In the genomic region with DNA sequence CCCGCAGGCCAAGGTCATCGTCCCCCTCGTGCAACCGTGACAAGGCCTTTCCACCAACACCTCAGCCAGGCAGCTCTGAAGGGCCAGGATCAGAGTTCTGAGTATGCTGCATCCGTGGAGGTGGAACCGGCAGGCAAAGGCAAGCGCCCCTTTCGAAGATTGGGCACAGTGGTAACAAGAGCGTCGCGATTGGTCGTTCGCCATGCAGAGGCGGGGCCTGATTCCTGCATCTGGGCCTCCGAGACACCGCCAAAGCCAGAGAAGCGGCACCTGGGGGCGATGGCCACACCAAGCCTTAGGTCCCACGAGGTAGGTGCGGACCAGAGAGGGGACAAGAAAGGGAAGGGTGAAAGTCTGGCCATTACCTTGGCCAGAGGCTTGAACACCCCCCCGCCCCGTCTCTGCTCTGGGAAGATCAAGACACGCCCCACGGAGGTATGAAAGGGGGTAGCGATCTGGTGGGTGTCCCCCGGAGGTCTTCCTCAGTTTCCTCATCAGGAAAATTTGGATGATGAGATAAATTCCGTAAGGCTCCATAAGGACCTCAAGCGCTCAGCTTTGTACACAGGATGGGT, we compare ENCODE assay signal across 8 mouse cellular contexts. TPM values are rescaled to one million over a fixed set of nuclear protein-coding genes. Genes with fewer than 3 reads are reported as not detected.
DNase-seq lines count a peak whose midpoint lies in the region; ATAC-seq and TF ChIP-seq lines count a peak whose summit lies in the region.

A gene (minus strand): TSS at position 99 of the 575 bp plus-strand sequence.

- no peak for TF ChIP-seq CTCF in lung, postnatal 0 days (IDR thresholded peaks at IDR 0.05)
- TF ChIP-seq CTCF in forebrain, postnatal 0 days (IDR thresholded peaks at IDR 0.05; ENCODE audit: low read depth) = no peak

- no peak within 1 kb of the TSS for H3K9ac ChIP-seq in lung, postnatal 0 days (replicated peaks; ENCODE audit: low read depth)
- peak within 1 kb of the TSS; percentile 67 for H3K9ac ChIP-seq in forebrain, postnatal 0 days
- peak within 1 kb of the TSS; percentile 48 for H3K9ac ChIP-seq in midbrain, embryonic 14.5 days (replicated peaks; ENCODE audit: low read length)

- no peaks in the 10 kb centered on the region for H3K9me3 ChIP-seq in lung, postnatal 0 days (ENCODE audit: low read length)
- H3K9me3 ChIP-seq in forebrain, postnatal 0 days (ENCODE audit: low read length) = no peaks in the 10 kb centered on the region
- no peaks in the 10 kb centered on the region for H3K9me3 ChIP-seq in midbrain, embryonic 14.5 days (ENCODE audit: control insufficient read depth, low read length)

- peaks cover 10% of the 10 kb centered on the region; the same call in 1 of the 2 replicates for H3K27me3 ChIP-seq in lung, postnatal 0 days (replicated peaks; ENCODE audit: insufficient read depth, low read length)
- peaks cover 3% of the 10 kb centered on the region; the same call in 1 of the 2 replicates for H3K27me3 ChIP-seq in forebrain, postnatal 0 days (ENCODE audit: insufficient read depth, low read length)
- H3K27me3 ChIP-seq in midbrain, embryonic 14.5 days (ENCODE audit: control insufficient read depth, insufficient read depth, low read length) = peaks cover 14% of the 10 kb centered on the region; the same call in 1 of the 2 replicates

- no peak within 1 kb of the TSS for H3K4me3 ChIP-seq in lung, postnatal 0 days (ENCODE audit: low read depth, low read length)
- peak within 1 kb of the TSS; percentile 56 for H3K4me3 ChIP-seq in forebrain, postnatal 0 days (ENCODE audit: low read depth, low read length)
- H3K4me3 ChIP-seq in midbrain, embryonic 14.5 days (replicated peaks; ENCODE audit: low read depth, low read length) = peak within 1 kb of the TSS; percentile 45

- peaks cover 3% of the 10 kb centered on the region; the same call in 1 of the 2 replicates for H3K4me1 ChIP-seq in lung, postnatal 0 days (ENCODE audit: insufficient read depth, low read depth, low read length)
- H3K4me1 ChIP-seq in forebrain, postnatal 0 days (ENCODE audit: insufficient read depth) = peaks cover 7% of the 10 kb centered on the region
- H3K4me1 ChIP-seq in midbrain, embryonic 14.5 days (ENCODE audit: control insufficient read depth, insufficient read depth, low read length) = peaks cover 12% of the 10 kb centered on the region

- no peak for DNase-seq in lung, postnatal 0 days (ENCODE audit: low spot score)
- DNase-seq in lung, adult 18-20 months = no peak
- peak; percentile 84 for DNase-seq in cerebellum, adult 9-11 months
- DNase-seq in forebrain, postnatal 0 days = peak; percentile 87
- peak; percentile 71 to 78 for DNase-seq in left cerebral cortex, adult 18-20 months (ENCODE audit: low spot score in 2 of 2)
- DNase-seq in midbrain, embryonic 14.5 days = peak; percentile 89
- DNase-seq in thymus, postnatal 0 days (ENCODE audit: low spot score) = peak; percentile 76
- DNase-seq in urinary bladder, postnatal 14 days (ENCODE audit: low spot score) = no peak

- H3K27ac ChIP-seq in lung, postnatal 0 days (ENCODE audit: low read length) = no peak within 1 kb of the TSS
- H3K27ac ChIP-seq in forebrain, postnatal 0 days (ENCODE audit: low read depth, low read length) = peak within 1 kb of the TSS; percentile 40; the same call in 1 of the 2 replicates
- H3K27ac ChIP-seq in midbrain, embryonic 14.5 days (replicated peaks; ENCODE audit: low read depth, low read length) = no peak within 1 kb of the TSS

- ATAC-seq in lung, postnatal 0 days = no peak
- ATAC-seq in forebrain, postnatal 0 days = peak; percentile 88
- ATAC-seq in midbrain, embryonic 14.5 days (ENCODE audit: low FRiP score, low TSS enrichment) = peak; percentile 64

- H3K4me2 ChIP-seq in lung, postnatal 0 days (replicated peaks; ENCODE audit: low read depth, low read length) = peak within 1 kb of the TSS; percentile 27
- peak within 1 kb of the TSS; percentile 99 for H3K4me2 ChIP-seq in forebrain, postnatal 0 days (ENCODE audit: low read depth)
- H3K4me2 ChIP-seq in midbrain, embryonic 14.5 days (ENCODE audit: low read length) = peak within 1 kb of the TSS; percentile 96

- WGBS in lung, postnatal 0 days = 11% methylated on average over 28 of the region's 28 CpGs
- WGBS in forebrain, postnatal 0 days = 5% methylated on average over 28 of the region's 28 CpGs
- WGBS in midbrain, embryonic 14.5 days = 5% methylated on average over 28 of the region's 28 CpGs

- no peak for TF ChIP-seq EP300 in lung, postnatal 0 days (IDR thresholded peaks at IDR 0.05)

- no peaks in the 10 kb centered on the region for H3K36me3 ChIP-seq in lung, postnatal 0 days (ENCODE audit: insufficient read depth, low read length)
- H3K36me3 ChIP-seq in forebrain, postnatal 0 days (ENCODE audit: insufficient read depth) = peaks cover 8% of the 10 kb centered on the region; the same call in 1 of the 2 replicates
- H3K36me3 ChIP-seq in midbrain, embryonic 14.5 days (ENCODE audit: control insufficient read depth, insufficient read depth, low read length) = peaks cover 15% of the 10 kb centered on the region; the same call in 1 of the 2 replicates

RNA-seq across cellular contexts. Expression of the gene that starts here (rescaled TPM):
- not detected in 2 replicates for polyA plus RNA-seq in lung, postnatal 0 days (2015; fragmentation: Nextera tagmentation; extraction: Ambion mirVana)
- total RNA-seq in forebrain, postnatal 0 days (2014; rRNA removed) = 0.38 and 1.0 TPM in 2 replicates
- polyA plus RNA-seq in forebrain, postnatal 0 days (2015; fragmentation: Nextera tagmentation; extraction: Ambion mirVana) = 0.26 and 0.45 TPM in 2 replicates
- under 1 TPM; 0.79 to 0.82 TPM for total RNA-seq in left cerebral cortex, adult 18-20 months (2021)
- polyA plus RNA-seq in midbrain, embryonic 14.5 days (2014; fragmentation: Nextera tagmentation; extraction: Ambion mirVana) = 0.29 and 1.3 TPM in 2 replicates
- 0.08 TPM in 1 of 2 replicates, not detected in the other for polyA plus RNA-seq in thymus, postnatal 0 days (2015; fragmentation: Nextera tagmentation; extraction: Ambion mirVana)

Comparison
In these comparisons a context has a peak if more than half of its experiments do, and no peak if none do; other contexts are left out.
1. Peak in DNase-seq in left cerebral cortex, adult 18-20 months; RNA of the gene not detected or under 1 TPM.
2. Peak in DNase-seq in thymus, postnatal 0 days; RNA of the gene not detected or under 1 TPM.
3. DNase-seq: peak in cerebellum, adult 9-11 months (single experiment), forebrain, postnatal 0 days (single experiment) and midbrain, embryonic 14.5 days (single experiment); none in lung, postnatal 0 days (single experiment), lung, adult 18-20 months (0 of 2) and urinary bladder, postnatal 14 days (single experiment).
4. H3K4me2 ChIP-seq: peak in every context shown above with its lines; median percentile 99 in forebrain, postnatal 0 days; 96 in midbrain, embryonic 14.5 days; 27 in lung, postnatal 0 days.